Mouse (Mus musculus) embryonic facial prominence, embryonic 13.5 days (tissue): ENCODE measurements around the gene Arfrp1. TPM values are rescaled to one million over a fixed set of nuclear protein-coding genes. Genes with fewer than 3 reads are reported as not detected.
A peak's percentile ranks its signal among the peaks of the same experiment; 100 is the strongest.

Source experiments
- ATAC-seq: fragments of 200-750 bp; cut with Nextera tagmentation; 2 replicates; pipeline ENCODE4 v1.8.0; 2017; ENCODE audit warnings: low read depth; ENCODE audit not compliant: insufficient number of reproducible peaks, insufficient read depth, low FRiP score, low TSS enrichment
- H3K27ac ChIP-seq: fragments of 300-500 bp; sonication (generic); 2 replicates; pipeline ENCODE4 v1.5.1; 2015; ENCODE audit warnings: moderate library complexity, mild to moderate bottlenecking, inconsistent platforms
- H3K27me3 ChIP-seq: fragments of 300-500 bp; sonication (generic); 2 replicates; pipeline ENCODE4 v1.6.1; 2015; ENCODE audit warnings: mild to moderate bottlenecking, inconsistent platforms
- H3K36me3 ChIP-seq: fragments of 300-500 bp; sonication (generic); 2 replicates; pipeline ENCODE4 v1.6.1; 2015; ENCODE audit warnings: mild to moderate bottlenecking, inconsistent platforms
- H3K4me1 ChIP-seq: fragments of 300-500 bp; sonication (generic); 2 replicates; pipeline ENCODE4 v1.6.1; 2015; ENCODE audit warnings: inconsistent platforms
- H3K4me2 ChIP-seq: fragments of 300-500 bp; sonication (generic); 2 replicates; pipeline ENCODE4 v1.6.1; 2015; ENCODE audit warnings: moderate library complexity, mild to moderate bottlenecking, inconsistent platforms
- H3K4me3 ChIP-seq: fragments of 300-500 bp; sonication (generic); 2 replicates; pipeline ENCODE4 v1.5.1; 2015; ENCODE audit warnings: mild to moderate bottlenecking, inconsistent platforms
- H3K9ac ChIP-seq: fragments of 300-500 bp; sonication (generic); 2 replicates; pipeline ENCODE4 v1.6.1; 2015; ENCODE audit warnings: mild to moderate bottlenecking, inconsistent platforms
- H3K9me3 ChIP-seq: fragments of 300-500 bp; sonication (generic); 2 replicates; pipeline ENCODE4 v1.6.1; 2016; ENCODE audit warnings: inconsistent platforms
- WGBS: fragments of 180-500 bp; shearing (Covaris S2); methylation state at CpG from one replicate; pipeline ENCODE4 v1.1.7; 2015; ENCODE audit warnings: mixed read lengths; 5-methylcytosine and 5-hydroxymethylcytosine counted together
- polyA plus RNA-seq: library from polyadenylated mRNA; unstranded; fragments of >200 nt; fragmentation: Nextera tagmentation; extraction: Ambion mirVana; gene quantifications from 2 replicates; pipeline ENCODE4 v1.2.1, GENCODE M21; 2015

Arfrp1 gene
- polyA plus RNA-seq, 1 experiment from 2014 or later: 76.1 TPM

- Histone ChIP-seq H3K4me3 (no peak overlapping the region), H3K4me2 (no peak overlapping the region), H3K9me3 (no peaks in the 10 kb centered on the region), H3K36me3 (peaks cover 23% of the 10 kb centered on the region), H3K4me1 (no peaks in the 10 kb centered on the region), H3K27me3 (no peaks in the 10 kb centered on the region), H3K27ac (no peak overlapping the region), H3K9ac (no peak overlapping the region)
- 72% methylated on average over 4 of the region's 4 CpGs for WGBS
- no peak for ATAC-seq
These were observed 25.1 kb upstream of the Arfrp1 start for GRCm38 (mm10) chr2:181390136-181390870.

GRCm38 (mm10) chr2:181386663-181387210 is 21.5 kb upstream of the Arfrp1 start:
- Histone ChIP-seq H3K9ac (no peak overlapping the region), H3K36me3 (peaks cover 59% of the 10 kb centered on the region), H3K4me3 (no peak overlapping the region), H3K27ac (no peak overlapping the region), H3K9me3 (no peaks in the 10 kb centered on the region), H3K4me2 (no peak overlapping the region), H3K27me3 (no peaks in the 10 kb centered on the region), H3K4me1 (no peaks in the 10 kb centered on the region)
- ATAC-seq: no peak
- WGBS: 84% methylated on average over 4 of the region's 4 CpGs

- Histone ChIP-seq H3K4me2 (no peak overlapping the region), H3K4me3 (no peak overlapping the region), H3K9me3 (no peaks in the 10 kb centered on the region), H3K27me3 (no peaks in the 10 kb centered on the region), H3K27ac (no peak overlapping the region), H3K36me3 (peaks cover 63% of the 10 kb centered on the region), H3K4me1 (no peaks in the 10 kb centered on the region), H3K9ac (no peak overlapping the region)
- ATAC-seq: no peak
- WGBS: 79% methylated on average over 3 of the region's 3 CpGs
These were observed 20.7 kb upstream of the Arfrp1 start for GRCm38 (mm10) chr2:181385885-181386284.

- Histone ChIP-seq H3K27ac (no peak overlapping the region), H3K4me1 (no peaks in the 10 kb centered on the region), H3K9ac (no peak overlapping the region), H3K36me3 (peaks cover 72% of the 10 kb centered on the region), H3K27me3 (no peaks in the 10 kb centered on the region), H3K4me3 (no peak overlapping the region), H3K9me3 (no peaks in the 10 kb centered on the region), H3K4me2 (no peak overlapping the region)
- WGBS: 69% methylated on average over 4 of the region's 4 CpGs
- 0 out of 2 replicates have a peak, but pooled peaks have one; percentile 16 for ATAC-seq
These were observed 19.8 kb upstream of the Arfrp1 start for GRCm38 (mm10) chr2:181384919-181385391.

- no peak overlapping the region for H3K4me3 ChIP-seq
- no peaks in the 10 kb centered on the region for H3K4me1 ChIP-seq
- H3K9ac ChIP-seq: no peak overlapping the region
- no peak overlapping the region for H3K27ac ChIP-seq
- H3K27me3 ChIP-seq: no peaks in the 10 kb centered on the region
- no peak overlapping the region for H3K4me2 ChIP-seq
- no peaks in the 10 kb centered on the region for H3K9me3 ChIP-seq
- peaks cover 77% of the 10 kb centered on the region for H3K36me3 ChIP-seq
- ATAC-seq: no peak
- 84% methylated on average over 7 of the region's 7 CpGs for WGBS
These were observed 19.3 kb upstream of the Arfrp1 start for GRCm38 (mm10) chr2:181384463-181384862.

GRCm38 (mm10) chr2:181381631-181382306 is 16.6 kb upstream of the Arfrp1 start:
- no peaks in the 10 kb centered on the region for H3K4me1 ChIP-seq
- H3K27ac ChIP-seq: no peak overlapping the region
- no peak overlapping the region for H3K4me2 ChIP-seq
- H3K27me3 ChIP-seq: no peaks in the 10 kb centered on the region
- ATAC-seq: no peak
- no peaks in the 10 kb centered on the region for H3K9me3 ChIP-seq
- no peak overlapping the region for H3K9ac ChIP-seq
- peaks cover 86% of the 10 kb centered on the region for H3K36me3 ChIP-seq
- no peak overlapping the region for H3K4me3 ChIP-seq
- 89% methylated on average over 6 of the region's 6 CpGs for WGBS

- Histone ChIP-seq H3K9me3 (no peaks in the 10 kb centered on the region), H3K36me3 (peaks cover 79% of the 10 kb centered on the region), H3K4me2 (no peak overlapping the region), H3K4me3 (no peak overlapping the region), H3K27me3 (no peaks in the 10 kb centered on the region), H3K4me1 (no peaks in the 10 kb centered on the region), H3K27ac (no peak overlapping the region), H3K9ac (no peak overlapping the region)
- WGBS: 88% methylated on average over 5 of the region's 5 CpGs
- ATAC-seq: no peak
These were observed 15.9 kb upstream of the Arfrp1 start for GRCm38 (mm10) chr2:181381107-181381506.

GRCm38 (mm10) chr2:181380251-181380650 is 15.0 kb upstream of the Arfrp1 start:
- WGBS: 79% methylated on average over 5 of the region's 5 CpGs
- no peaks in the 10 kb centered on the region for H3K4me1 ChIP-seq
- no peak for ATAC-seq
- peaks cover 72% of the 10 kb centered on the region for H3K36me3 ChIP-seq
- H3K4me3 ChIP-seq: no peak overlapping the region
- H3K4me2 ChIP-seq: no peak overlapping the region
- no peak overlapping the region for H3K9ac ChIP-seq
- H3K27ac ChIP-seq: no peak overlapping the region
- no peaks in the 10 kb centered on the region for H3K27me3 ChIP-seq
- H3K9me3 ChIP-seq: no peaks in the 10 kb centered on the region

GRCm38 (mm10) chr2:181379778-181380177 is 14.6 kb upstream of the Arfrp1 start, which contains the start of gene Lime1:
Gene Lime1 (plus strand): TSS chr2:181380078.
- WGBS: 93% methylated on average over 12 of the region's 12 CpGs
- no peak for ATAC-seq
- H3K36me3 ChIP-seq: peaks cover 68% of the 10 kb centered on the region
- no peak within 1 kb of the TSS for H3K27ac ChIP-seq
- H3K9me3 ChIP-seq: no peaks in the 10 kb centered on the region
- no peak within 1 kb of the TSS for H3K9ac ChIP-seq
- H3K4me3 ChIP-seq: no peak within 1 kb of the TSS
- H3K4me1 ChIP-seq: no peaks in the 10 kb centered on the region
- H3K4me2 ChIP-seq: no peak within 1 kb of the TSS
- H3K27me3 ChIP-seq: no peaks in the 10 kb centered on the region

GRCm38 (mm10) chr2:181378701-181379100 is 13.5 kb upstream of the Arfrp1 start:
- Histone ChIP-seq H3K9me3 (no peaks in the 10 kb centered on the region), H3K27me3 (no peaks in the 10 kb centered on the region), H3K9ac (no peak overlapping the region), H3K27ac (no peak overlapping the region), H3K4me2 (no peak overlapping the region), H3K36me3 (peaks cover 57% of the 10 kb centered on the region), H3K4me1 (no peaks in the 10 kb centered on the region), H3K4me3 (no peak overlapping the region)
- WGBS: 89% methylated on average over 5 of the region's 5 CpGs
- no peak for ATAC-seq

- no peaks in the 10 kb centered on the region for H3K27me3 ChIP-seq
- H3K4me2 ChIP-seq: no peak overlapping the region
- H3K9ac ChIP-seq: no peak overlapping the region
- H3K27ac ChIP-seq: no peak overlapping the region
- no peak overlapping the region for H3K4me3 ChIP-seq
- H3K36me3 ChIP-seq: peaks cover 42% of the 10 kb centered on the region
- no peaks in the 10 kb centered on the region for H3K4me1 ChIP-seq
- no peaks in the 10 kb centered on the region for H3K9me3 ChIP-seq
- no peak for ATAC-seq
- 83% methylated on average over 2 of the region's 2 CpGs for WGBS
These were observed 12.0 kb upstream of the Arfrp1 start for GRCm38 (mm10) chr2:181377230-181377629.

GRCm38 (mm10) chr2:181375787-181376186 is 10.6 kb upstream of the Arfrp1 start:
- no peaks in the 10 kb centered on the region for H3K27me3 ChIP-seq
- no peaks in the 10 kb centered on the region for H3K9me3 ChIP-seq
- ATAC-seq: no peak
- no peaks in the 10 kb centered on the region for H3K4me1 ChIP-seq
- H3K36me3 ChIP-seq: peaks cover 31% of the 10 kb centered on the region
- no peak overlapping the region for H3K9ac ChIP-seq
- H3K4me2 ChIP-seq: no peak overlapping the region
- 94% methylated on average over 2 of the region's 2 CpGs for WGBS
- H3K4me3 ChIP-seq: no peak overlapping the region
- H3K27ac ChIP-seq: no peak overlapping the region
